ENCODE assay signal across 10 mouse cellular contexts in genomic region chr3:89131816-89132215, GRCm38 (mm10). TPM values are rescaled to one million over a fixed set of nuclear protein-coding genes. Genes with fewer than 3 reads are reported as not detected.
A peak's percentile ranks its signal among the peaks of the same experiment; 100 is the strongest.
DNase-seq lines count a peak whose midpoint lies in the region; ATAC-seq and TF ChIP-seq lines count a peak whose summit lies in the region.
"Had no signal": no experiment of that assay in that cellular context is flagged by ENCODE, and none has a peak within 500 bp of the region (broad histone marks: within the 10 kb centered on the region; RNA-seq: fewer than 3 reads in every experiment).

No protein-coding gene starts in this region.

- TF ChIP-seq CTCF in lung, embryonic 14.5 days (IDR thresholded peaks at IDR 0.05; ENCODE audit: low read depth) = no peak
- no peak for TF ChIP-seq CTCF in lung, adult 2 months (IDR thresholded peaks at IDR 0.05; ENCODE audit: insufficient read depth, low read length)

- WGBS in lung, embryonic 14.5 days = 37% methylated on average over 4 of the region's 4 CpGs
- WGBS in lung, adult 2 months = 43% methylated on average over 4 of the region's 4 CpGs
- WGBS in limb, embryonic 11.5 days = 47% methylated on average over 4 of the region's 4 CpGs
- 41% methylated on average over 4 of the region's 4 CpGs for WGBS in stomach, embryonic 14.5 days

- H3K27ac ChIP-seq in lung, embryonic 14.5 days (ENCODE audit: low read depth) = no peak overlapping the region
- no peak overlapping the region for H3K27ac ChIP-seq in limb, embryonic 11.5 days (replicated peaks; ENCODE audit: low read depth, low read length)
- no peak overlapping the region for H3K27ac ChIP-seq in stomach, embryonic 14.5 days (ENCODE audit: low read length)

- no peak overlapping the region for H3K9ac ChIP-seq in lung, embryonic 14.5 days
- H3K9ac ChIP-seq in limb, embryonic 11.5 days (ENCODE audit: low read length) = no peak overlapping the region
- no peak overlapping the region for H3K9ac ChIP-seq in stomach, embryonic 14.5 days (replicated peaks; ENCODE audit: low read depth, low read length)

- H3K4me3 ChIP-seq in lung, embryonic 14.5 days (ENCODE audit: low read depth, low read length) = peak overlapping the region; percentile 21
- no peak overlapping the region for H3K4me3 ChIP-seq in lung, adult 2 months (replicated peaks; ENCODE audit: extremely low read depth, low read depth, low read length)
- H3K4me3 ChIP-seq in limb, embryonic 11.5 days (ENCODE audit: low read depth, low read length) = no peak overlapping the region
- H3K4me3 ChIP-seq in stomach, embryonic 14.5 days (ENCODE audit: low read depth, low read length) = peak overlapping the region; percentile 19; the same call in 1 of the 2 replicates

- no peaks in the 10 kb centered on the region; the same call in 1 of the 2 replicates for H3K4me1 ChIP-seq in lung, embryonic 14.5 days (ENCODE audit: insufficient read depth)
- no peaks in the 10 kb centered on the region for H3K4me1 ChIP-seq in lung, adult 2 months (ENCODE audit: control insufficient read depth, insufficient read depth, low read length)
- H3K4me1 ChIP-seq in limb, embryonic 11.5 days (ENCODE audit: control insufficient read depth, insufficient read depth, low read length) = no peaks in the 10 kb centered on the region
- H3K4me1 ChIP-seq in stomach, embryonic 14.5 days (ENCODE audit: control insufficient read depth, insufficient read depth, low read length) = no peaks in the 10 kb centered on the region

- no peaks in the 10 kb centered on the region for H3K9me3 ChIP-seq in lung, embryonic 14.5 days (ENCODE audit: low read depth, low read length)
- no peaks in the 10 kb centered on the region for H3K9me3 ChIP-seq in limb, embryonic 11.5 days (ENCODE audit: control insufficient read depth, low read length)
- no peaks in the 10 kb centered on the region for H3K9me3 ChIP-seq in stomach, embryonic 14.5 days (ENCODE audit: control insufficient read depth, low read depth, low read length)

- ATAC-seq in lung, embryonic 14.5 days (ENCODE audit: insufficient read depth) = no peak
- no peak for ATAC-seq in limb, embryonic 11.5 days (ENCODE audit: insufficient number of reproducible peaks, low FRiP score, low TSS enrichment, low read depth)
- ATAC-seq in stomach, embryonic 14.5 days (ENCODE audit: insufficient number of reproducible peaks, insufficient read depth, low FRiP score, low read depth) = no peak

- peak overlapping the region; percentile 66 for H3K4me2 ChIP-seq in lung, embryonic 14.5 days
- peak overlapping the region; percentile 45; the same call in 1 of the 2 replicates for H3K4me2 ChIP-seq in limb, embryonic 11.5 days (ENCODE audit: low read depth, severe bottlenecking)
- H3K4me2 ChIP-seq in stomach, embryonic 14.5 days (replicated peaks; ENCODE audit: low read depth, low read length) = peak overlapping the region; percentile 52

- no peaks in the 10 kb centered on the region for H3K36me3 ChIP-seq in lung, embryonic 14.5 days (ENCODE audit: insufficient read depth)
- no peaks in the 10 kb centered on the region for H3K36me3 ChIP-seq in limb, embryonic 11.5 days (ENCODE audit: control insufficient read depth, insufficient read depth, low read length)
- no peaks in the 10 kb centered on the region for H3K36me3 ChIP-seq in stomach, embryonic 14.5 days (ENCODE audit: control insufficient read depth, insufficient read depth, low read length)

- H3K27me3 ChIP-seq in lung, embryonic 14.5 days (ENCODE audit: insufficient read depth, low read length) = no peaks in the 10 kb centered on the region
- H3K27me3 ChIP-seq in limb, embryonic 11.5 days (ENCODE audit: control insufficient read depth, insufficient read depth, low read length) = no peaks in the 10 kb centered on the region
- no peaks in the 10 kb centered on the region for H3K27me3 ChIP-seq in stomach, embryonic 14.5 days (ENCODE audit: control insufficient read depth, insufficient read depth, low read length)

- no peak for TF ChIP-seq POLR2A in lung, adult 2 months (IDR thresholded peaks at IDR 0.05; ENCODE audit: borderline replicate concordance, extremely low read depth, low read depth, low read length)

- DNase-seq in lung, embryonic 14.5 days = no peak
- DNase-seq in lung, adult 2 months = no peak
- DNase-seq in frontal cortex, postnatal 36 days (ENCODE audit: low spot score in 2 of 2) = peak; percentile 62 to 82
- DNase-seq in limb, embryonic 11.5 days (ENCODE audit: low spot score) = no peak
- no peak for DNase-seq in thymus, postnatal 14 days
- no peak for DNase-seq in adrenal gland, postnatal 4 days (ENCODE audit: low spot score in 2 of 2)
- DNase-seq in embryo, embryonic 9.5 days (ENCODE audit: extremely low spot score) = no peak

RNA-seq across cellular contexts. Expression of gene Pklr, which starts 4.1 kb away (rescaled TPM):
- polyA plus RNA-seq in lung, embryonic 14.5 days (2014; fragmentation: Nextera tagmentation; extraction: Ambion mirVana) = 0.08 TPM in 1 of 2 replicates, not detected in the other
- polyA plus RNA-seq in lung, adult 2 months (2012; rRNA removed) = 0.94 and 1.1 TPM in 2 replicates
- 1.2 and 1.6 TPM in 2 replicates for polyA plus RNA-seq in limb, embryonic 11.5 days (2014; fragmentation: Nextera tagmentation; extraction: Ambion mirVana)
- 2.8 and 3.3 TPM in 2 replicates for polyA plus RNA-seq in stomach, embryonic 14.5 days (2014; fragmentation: Nextera tagmentation; extraction: Ambion mirVana)
- 10 to 100 TPM; 11.2 to 24.5 TPM for total RNA-seq in adrenal gland, postnatal 4 days (2021)
- polyA plus RNA-seq: testis, adult 2 months had no signal

RNA-seq across cellular contexts. Expression of gene Hcn3, which starts 28.2 kb away (rescaled TPM):
- polyA plus RNA-seq in lung, embryonic 14.5 days (2014; fragmentation: Nextera tagmentation; extraction: Ambion mirVana) = 0.47 and 0.61 TPM in 2 replicates
- polyA plus RNA-seq in lung, adult 2 months (2012; rRNA removed) = 0.33 and 0.67 TPM in 2 replicates
- polyA plus RNA-seq in limb, embryonic 11.5 days (2014; fragmentation: Nextera tagmentation; extraction: Ambion mirVana) = 1.0 and 1.1 TPM in 2 replicates
- 1.4 and 1.9 TPM in 2 replicates for polyA plus RNA-seq in stomach, embryonic 14.5 days (2014; fragmentation: Nextera tagmentation; extraction: Ambion mirVana)
- 10 to 100 TPM; 15.0 to 17.8 TPM for total RNA-seq in adrenal gland, postnatal 4 days (2021)

RNA-seq across cellular contexts. Expression of gene Fdps, which starts 30.1 kb away (rescaled TPM):
- 164 and 177 TPM in 2 replicates for polyA plus RNA-seq in lung, embryonic 14.5 days (2014; fragmentation: Nextera tagmentation; extraction: Ambion mirVana)
- 81.2 and 128 TPM in 2 replicates for polyA plus RNA-seq in lung, adult 2 months (2012; rRNA removed)
- polyA plus RNA-seq in limb, embryonic 11.5 days (2014; fragmentation: Nextera tagmentation; extraction: Ambion mirVana) = 315 and 326 TPM in 2 replicates
- 247 and 278 TPM in 2 replicates for polyA plus RNA-seq in stomach, embryonic 14.5 days (2014; fragmentation: Nextera tagmentation; extraction: Ambion mirVana)
- total RNA-seq in adrenal gland, postnatal 4 days (2021) = 10 to 100 TPM; 79.4 to 85.0 TPM

RNA-seq across cellular contexts. Expression of gene Gm43738, which starts 30.9 kb away (rescaled TPM):
- polyA plus RNA-seq in lung, embryonic 14.5 days (2014; fragmentation: Nextera tagmentation; extraction: Ambion mirVana) = not detected in 2 replicates
- not detected in 2 replicates for polyA plus RNA-seq in lung, adult 2 months (2012; rRNA removed)
- polyA plus RNA-seq in limb, embryonic 11.5 days (2014; fragmentation: Nextera tagmentation; extraction: Ambion mirVana) = not detected in 2 replicates
- not detected in 2 replicates for polyA plus RNA-seq in stomach, embryonic 14.5 days (2014; fragmentation: Nextera tagmentation; extraction: Ambion mirVana)
- total RNA-seq in adrenal gland, postnatal 4 days (2021) = not detected
- total RNA-seq: hematopoietic stem cell, adult 5-6 weeks had no signal
- polyA plus RNA-seq: testis, adult 2 months had no signal

RNA-seq across cellular contexts. Expression of gene Clk2, which starts 32.8 kb away (rescaled TPM):
- 26.1 and 26.4 TPM in 2 replicates for polyA plus RNA-seq in lung, embryonic 14.5 days (2014; fragmentation: Nextera tagmentation; extraction: Ambion mirVana)
- 55.4 and 67.8 TPM in 2 replicates for polyA plus RNA-seq in lung, adult 2 months (2012; rRNA removed)
- polyA plus RNA-seq in limb, embryonic 11.5 days (2014; fragmentation: Nextera tagmentation; extraction: Ambion mirVana) = 34.8 and 35.2 TPM in 2 replicates
- 32.7 and 35.1 TPM in 2 replicates for polyA plus RNA-seq in stomach, embryonic 14.5 days (2014; fragmentation: Nextera tagmentation; extraction: Ambion mirVana)
- total RNA-seq in adrenal gland, postnatal 4 days (2021) = 100 to 1,000 TPM; 103 TPM

Comparison
In these comparisons a context has a peak if more than half of its experiments do, and no peak if none do; other contexts are left out.
1. H3K4me3 ChIP-seq: peak in lung, embryonic 14.5 days (single experiment) and stomach, embryonic 14.5 days (single experiment); none in lung, adult 2 months (single experiment) and limb, embryonic 11.5 days (single experiment).
2. DNase-seq: peak in frontal cortex, postnatal 36 days (2 of 2); none in lung, embryonic 14.5 days (single experiment), lung, adult 2 months (single experiment), limb, embryonic 11.5 days (single experiment), thymus, postnatal 14 days (single experiment), adrenal gland, postnatal 4 days (0 of 2) and embryo, embryonic 9.5 days (single experiment).
3. Peak in every context shown above with its lines, with median percentiles within 50 percentile points of each other: H3K4me2 ChIP-seq.